Comparison of ENCODE assay signal across 8 mouse cellular contexts in the genomic region with DNA sequence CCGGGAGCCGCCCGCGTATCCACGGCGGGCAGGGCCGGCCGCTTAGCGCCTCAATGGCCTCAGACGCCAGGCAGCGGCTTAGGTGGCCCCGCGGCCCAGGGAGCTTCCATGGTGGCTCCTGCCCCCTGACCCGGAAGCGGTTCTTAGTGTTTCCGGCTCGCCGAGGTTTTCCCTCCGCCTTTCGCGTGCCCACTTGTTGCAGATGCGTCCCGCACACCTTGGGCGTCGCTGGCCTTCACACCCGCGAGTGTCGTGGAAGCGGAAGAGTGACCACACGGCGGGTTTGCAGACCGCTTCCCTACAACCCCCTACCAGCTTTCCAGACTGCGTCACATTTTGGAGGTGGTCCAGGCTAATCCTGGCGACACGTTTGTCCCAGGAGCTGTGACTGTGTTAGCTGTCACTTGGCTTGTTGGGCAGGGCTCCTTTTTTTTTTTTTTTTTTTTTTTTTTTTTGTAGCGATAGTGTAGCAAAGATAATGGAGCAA. TPM values are rescaled to one million over a fixed set of nuclear protein-coding genes. Genes with fewer than 3 reads are reported as not detected.
DNase-seq lines count a peak whose midpoint lies in the region; ATAC-seq lines count a peak whose summit lies in the region.

Gene Nek9, minus strand, starts transcription at position 120 of the 487 bp plus-strand sequence.

- DNase-seq in CD4-positive, CD25-positive, alpha-beta regulatory T cell, adult 2 months (ENCODE audit: low read depth, low spot score) = peak; percentile 96
- DNase-seq in fat pad, adult 2 months (ENCODE audit: extremely low read depth, low read depth, low spot score) = peak; percentile 43
- peak; percentile 96 for DNase-seq in kidney, postnatal 10 days
- peak; percentile 92 for DNase-seq in natural killer cell, adult 2 months (ENCODE audit: low spot score in 2 of 2)

- peak; percentile 80 for ATAC-seq in heart, embryonic 13.5 days (ENCODE audit: extremely low read depth, insufficient number of reproducible peaks, low FRiP score, low TSS enrichment)
- ATAC-seq in liver, embryonic 12.5 days = peak; percentile 88
- ATAC-seq in stomach, embryonic 15.5 days (ENCODE audit: insufficient read depth, low FRiP score, low read depth) = peak; percentile 77; the same call in 1 of the 2 replicates

- H3K4me2 ChIP-seq in heart, embryonic 13.5 days = peak within 1 kb of the TSS; percentile 78
- H3K4me2 ChIP-seq in liver, embryonic 12.5 days = peak within 1 kb of the TSS; percentile 82
- peak within 1 kb of the TSS; percentile 81 for H3K4me2 ChIP-seq in stomach, embryonic 15.5 days

- WGBS in heart, embryonic 13.5 days = under 1% methylated on average over 36 of the region's 36 CpGs
- under 1% methylated on average over 36 of the region's 36 CpGs for WGBS in liver, embryonic 12.5 days (ENCODE audit: insufficient replicate concordance)
- WGBS in stomach, embryonic 15.5 days = under 1% methylated on average over 36 of the region's 36 CpGs

- H3K9me3 ChIP-seq in heart, embryonic 13.5 days = no peaks in the 10 kb centered on the region
- H3K9me3 ChIP-seq in liver, embryonic 12.5 days (replicated peaks) = no peaks in the 10 kb centered on the region
- no peaks in the 10 kb centered on the region for H3K9me3 ChIP-seq in stomach, embryonic 15.5 days

- H3K4me1 ChIP-seq in brown adipose tissue, adult 24 weeks (ENCODE audit: control insufficient read depth, insufficient read depth, insufficient read length, low read length) = peaks cover 2% of the 10 kb centered on the region; the same call in 1 of the 2 replicates
- H3K4me1 ChIP-seq in heart, embryonic 13.5 days = peaks cover 29% of the 10 kb centered on the region
- H3K4me1 ChIP-seq in liver, embryonic 12.5 days = peaks cover 36% of the 10 kb centered on the region
- H3K4me1 ChIP-seq in stomach, embryonic 15.5 days = peaks cover 3% of the 10 kb centered on the region; the same call in 1 of the 2 replicates

- peak within 1 kb of the TSS; percentile 76 for H3K4me3 ChIP-seq in brown adipose tissue, adult 24 weeks (ENCODE audit: insufficient read depth, low read depth, low read length)
- H3K4me3 ChIP-seq in heart, embryonic 13.5 days = peak within 1 kb of the TSS; percentile 99
- peak within 1 kb of the TSS; percentile 85 for H3K4me3 ChIP-seq in liver, embryonic 12.5 days
- H3K4me3 ChIP-seq in stomach, embryonic 15.5 days (replicated peaks) = peak within 1 kb of the TSS; percentile 94

- no peaks in the 10 kb centered on the region for H3K27me3 ChIP-seq in heart, embryonic 13.5 days (replicated peaks)
- H3K27me3 ChIP-seq in liver, embryonic 12.5 days (replicated peaks) = no peaks in the 10 kb centered on the region
- no peaks in the 10 kb centered on the region for H3K27me3 ChIP-seq in stomach, embryonic 15.5 days (replicated peaks)

- H3K27ac ChIP-seq in brown adipose tissue, adult 24 weeks (replicated peaks; ENCODE audit: low read depth, low read length) = peak within 1 kb of the TSS; percentile 77
- H3K27ac ChIP-seq in heart, embryonic 13.5 days (replicated peaks) = peak within 1 kb of the TSS; percentile 94
- H3K27ac ChIP-seq in liver, embryonic 12.5 days = peak within 1 kb of the TSS; percentile 91
- H3K27ac ChIP-seq in stomach, embryonic 15.5 days = peak within 1 kb of the TSS; percentile 88

- peaks cover 40% of the 10 kb centered on the region for H3K36me3 ChIP-seq in heart, embryonic 13.5 days
- peaks cover 43% of the 10 kb centered on the region for H3K36me3 ChIP-seq in liver, embryonic 12.5 days
- H3K36me3 ChIP-seq in stomach, embryonic 15.5 days = peaks cover 6% of the 10 kb centered on the region; the same call in 1 of the 2 replicates

- H3K9ac ChIP-seq in heart, embryonic 13.5 days = peak within 1 kb of the TSS; percentile 99
- peak within 1 kb of the TSS; percentile 96 for H3K9ac ChIP-seq in liver, embryonic 12.5 days
- H3K9ac ChIP-seq in stomach, embryonic 15.5 days = peak within 1 kb of the TSS; percentile 91

RNA-seq across cellular contexts. Expression of gene Nek9, which starts in this region (rescaled TPM):
- polyA plus RNA-seq in brown adipose tissue, adult 24 weeks (2012; ENCODE audit: insufficient read depth, insufficient read length, missing spikeins) = 29.5 and 38.8 TPM in 2 replicates
- 18.5 and 19.2 TPM in 2 replicates for polyA plus RNA-seq in heart, embryonic 13.5 days (2015; fragmentation: Nextera tagmentation; extraction: Ambion mirVana)
- polyA plus RNA-seq in liver, embryonic 12.5 days (2016; fragmentation: Nextera tagmentation; extraction: Ambion mirVana) = 11.6 and 12.1 TPM in 2 replicates
- 16.2 and 18.8 TPM in 2 replicates for polyA plus RNA-seq in stomach, embryonic 15.5 days (2015; fragmentation: Nextera tagmentation; extraction: Ambion mirVana)

Comparison
In these comparisons a context has a peak if more than half of its experiments do, and no peak if none do; other contexts are left out.
1. Peak in every context shown above with its lines: DNase-seq, ATAC-seq, H3K4me3 ChIP-seq and H3K27ac ChIP-seq.
2. DNase-seq: peak in every context shown above with its lines; median percentile 96 in CD4-positive, CD25-positive, alpha-beta regulatory T cell, adult 2 months; 96 in kidney, postnatal 10 days; 92 in natural killer cell, adult 2 months; 43 in fat pad, adult 2 months.